Mouse (Mus musculus) CH12F3 (cell line): ENCODE results near the gene C1qtnf2.

Experiments
- in situ Hi-C: fragments of 300-500 bp; cut with MboI; formaldehyde crosslinking; loops from 2 replicates; pipeline ENCODE4 v1.14.3; 2020; ENCODE audit warnings: low sequenced_read_pairs

C1qtnf2 gene

GRCm38 (mm10) chr11:43528683-43529499 is 54.8 kb downstream of the C1qtnf2 start, which contains the start of gene Ccnjl:
Gene Ccnjl (plus strand): TSS chr11:43528784.
- in situ Hi-C loops: no loop called here

GRCm38 (mm10) chr11:43530043-43530442 is 56.0 kb downstream of the C1qtnf2 start:
- in situ Hi-C loops: no loop called here

GRCm38 (mm10) chr11:43531619-43532018 is 57.5 kb downstream of the C1qtnf2 start:
- in situ Hi-C loops: no loop called here

GRCm38 (mm10) chr11:43537074-43537473 is 63.0 kb downstream of the C1qtnf2 start:
- in situ Hi-C loops: no loop called here

GRCm38 (mm10) chr11:43539863-43540262 is 65.8 kb downstream of the C1qtnf2 start:
- in situ Hi-C loops: no loop called here
